Mouse (Mus musculus) thymus, adult 2 months (tissue): ENCODE data around the gene Dnah6.

Experiments
- CTCF ChIP-seq: fragments of 200-500 bp; IDR thresholded peaks from 2 replicates; pipeline ENCODE4 v1.5.1; 2012; ENCODE audit warnings: mild to moderate bottlenecking, control low read depth, low read length, moderate library complexity, borderline replicate concordance; ENCODE audit not compliant: control insufficient read depth, poor library complexity, insufficient read depth; ENCODE audit errors: extremely low read depth
- POLR2A ChIP-seq: fragments of 200-500 bp; IDR thresholded peaks from 2 replicates; pipeline ENCODE4 v1.6.1; 2012; ENCODE audit warnings: mild to moderate bottlenecking, low read length, control low read depth, moderate library complexity; ENCODE audit not compliant: control insufficient read depth, poor library complexity, insufficient read depth; ENCODE audit errors: extremely low read depth

DNA sequence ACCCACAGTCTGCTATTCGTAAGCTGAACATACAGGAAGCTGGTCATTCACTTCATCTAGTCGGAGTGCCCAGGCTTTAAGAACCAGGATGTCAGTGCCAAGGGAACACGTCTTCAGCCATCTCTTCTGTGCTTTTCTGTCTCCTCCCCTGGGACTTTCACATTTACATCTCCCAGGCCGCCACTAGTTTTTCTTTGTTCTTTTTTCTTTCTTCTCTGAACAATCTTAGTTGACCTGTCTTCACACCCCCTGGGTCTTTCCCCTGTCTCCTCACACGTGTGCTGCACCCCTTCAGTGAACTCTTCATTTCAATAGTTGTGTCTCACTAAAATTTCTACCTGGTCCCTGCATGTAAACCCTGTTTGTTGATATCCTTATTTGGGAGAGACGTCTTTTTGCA is 179.2 kb downstream of the Dnah6 start:
- TF ChIP-seq CTCF (no peak), POLR2A (no peak)
